Mouse (Mus musculus) T-helper 1 cell (primary cell): Measurements from ENCODE around the gene Syncrip.
"Not testable (repeated sequence)": the region's sequence is repeated elsewhere in the genome, so short reads cannot be mapped to it uniquely, and the experiment has no call there.

Experiments used
- in situ Hi-C: fragments of 300-600 bp; cut with MboI, MseI; formaldehyde crosslinking; loops from one replicate; pipeline ENCODE4 v1.15.1; 2025; ENCODE audit warnings: high pct_unique_total_duplicates

Syncrip gene

GRCm38 (mm10) chr9:88484531-88484930 lies 2.2 kb upstream of the Syncrip start:
- in situ Hi-C loops: loop anchor here (5.0 kb wide), 1 partner anchor 33 kb away; no protein-coding TSS in a partner anchor

- in situ Hi-C loops: loop anchor here (5.0 kb wide), 1 partner anchor 34 kb away; no protein-coding TSS in a partner anchor
These were observed 539 bp upstream of the Syncrip start for GRCm38 (mm10) chr9:88482829-88483396.

GRCm38 (mm10) chr9:88481791-88482160 lies 598 bp downstream of the Syncrip start:
- in situ Hi-C loops: loop anchor here (5.0 kb wide), 1 partner anchor 36 kb away; no protein-coding TSS in a partner anchor

- in situ Hi-C loops: loop anchor here (5.0 kb wide), 1 partner anchor 36 kb away; no protein-coding TSS in a partner anchor
These were observed 1.1 kb downstream of the Syncrip start for GRCm38 (mm10) chr9:88481061-88481790.

GRCm38 (mm10) chr9:88480120-88480519 lies 2.3 kb downstream of the Syncrip start:
- in situ Hi-C loops: loop anchor here (5.0 kb wide), 1 partner anchor 37 kb away; no protein-coding TSS in a partner anchor

- in situ Hi-C loops: no loop called here
These were observed 6.2 kb downstream of the Syncrip start for GRCm38 (mm10) chr9:88476138-88476537.

GRCm38 (mm10) chr9:88461017-88461416 lies 21.4 kb downstream of the Syncrip start:
- in situ Hi-C loops: not testable (repeated sequence)

GRCm38 (mm10) chr9:88439991-88440390 lies 42.4 kb downstream of the Syncrip start:
- in situ Hi-C loops: loop anchor here (25.0 kb wide), 1 partner anchor 1878 kb away; the partner anchor contains the start of genes Pgm3 and Rwdd2a

- in situ Hi-C loops: loop anchor here (25.0 kb wide), 1 partner anchor 1877 kb away; the partner anchor contains the start of genes Pgm3 and Rwdd2a
These were observed 43.2 kb downstream of the Syncrip start for GRCm38 (mm10) chr9:88439238-88439600.

- in situ Hi-C loops: loop anchor here (25.0 kb wide), 1 partner anchor 1876 kb away; the partner anchor contains the start of genes Pgm3 and Rwdd2a
These were observed 43.7 kb downstream of the Syncrip start, which contains the start of gene Snx14 for GRCm38 (mm10) chr9:88438555-88439237. TSS of gene Snx14 (minus strand) at chr9:88438958.

- in situ Hi-C loops: loop anchor here (25.0 kb wide), 1 partner anchor 1876 kb away; the partner anchor contains the start of genes Pgm3 and Rwdd2a
These were observed 44.2 kb downstream of the Syncrip start for GRCm38 (mm10) chr9:88438237-88438554.

GRCm38 (mm10) chr9:88437342-88438236 lies 44.8 kb downstream of the Syncrip start:
- in situ Hi-C loops: loop anchor here (25.0 kb wide), 1 partner anchor 1875 kb away; the partner anchor contains the start of genes Pgm3 and Rwdd2a

- in situ Hi-C loops: no loop called here
These were observed 58.0 kb downstream of the Syncrip start for GRCm38 (mm10) chr9:88424356-88424755.

- in situ Hi-C loops: no loop called here
These were observed 59.9 kb downstream of the Syncrip start for GRCm38 (mm10) chr9:88422428-88422827.

GRCm38 (mm10) chr9:88416752-88417151 lies 65.6 kb downstream of the Syncrip start:
- in situ Hi-C loops: no loop called here

GRCm38 (mm10) chr9:88409978-88410377 lies 72.4 kb downstream of the Syncrip start:
- in situ Hi-C loops: no loop called here

GRCm38 (mm10) chr9:88404515-88404914 lies 77.9 kb downstream of the Syncrip start:
- in situ Hi-C loops: no loop called here

GRCm38 (mm10) chr9:88404088-88404487 lies 78.3 kb downstream of the Syncrip start:
- in situ Hi-C loops: no loop called here

- in situ Hi-C loops: loop anchor here (10.0 kb wide), 1 partner anchor 154 kb away; no protein-coding TSS in a partner anchor
These were observed 83.9 kb downstream of the Syncrip start for GRCm38 (mm10) chr9:88398461-88398860.
